Mouse (Mus musculus): ENCODE data around the gene Trp73. TPM values are rescaled to one million over a fixed set of nuclear protein-coding genes. Genes with fewer than 3 reads are reported as not detected.

The Trp73 gene
- polyA plus RNA-seq, 1 experiment from 2014 or later = 1.5 TPM

DNA sequence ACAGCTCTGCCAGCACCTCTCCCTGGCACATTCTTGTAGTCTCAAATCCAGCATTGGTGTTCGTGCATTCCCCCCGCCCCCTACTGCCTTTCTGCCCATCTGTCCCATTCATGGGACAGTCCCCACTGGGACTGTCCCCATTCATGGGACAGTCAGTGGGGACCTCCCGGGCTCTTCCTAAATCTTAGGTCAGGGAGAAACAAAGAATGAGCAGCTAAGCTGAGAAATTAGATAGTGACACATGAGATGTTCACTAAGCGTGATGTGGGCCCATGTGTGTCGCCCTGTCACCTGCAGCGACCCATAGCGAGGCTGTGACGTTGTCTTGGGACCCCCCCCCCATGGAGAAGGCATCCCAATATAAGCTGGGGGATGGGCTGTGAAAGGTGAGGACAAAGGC, 48.7 kb downstream of the Trp73 start:
- 44% methylated on average over 8 of the region's 8 CpGs for WGBS
- Histone ChIP-seq H3K4me3 (replicated peaks) (no peak overlapping the region), H3K27ac (no peak overlapping the region), H3K4me1 (replicated peaks) (peaks cover 7% of the 10 kb centered on the region), H3K9me3 (no peaks in the 10 kb centered on the region), H3K27me3 (no peaks in the 10 kb centered on the region; the same call in 1 of the 2 replicates), H3K9ac (replicated peaks) (no peak overlapping the region), H3K4me2 (replicated peaks) (no peak overlapping the region), H3K36me3 (no peaks in the 10 kb centered on the region)
- ATAC-seq = no peak

GRCm38 (mm10) chr4:154089205-154089604, 50.8 kb downstream of the Trp73 start:
- WGBS = 61% methylated on average over 5 of the region's 5 CpGs
- H3K9ac ChIP-seq (replicated peaks) = no peak overlapping the region

GRCm38 (mm10) chr4:154086436-154086835, 53.6 kb downstream of the Trp73 start:
- no peaks in the 10 kb centered on the region for H3K36me3 ChIP-seq
- H3K27me3 ChIP-seq = peaks cover 14% of the 10 kb centered on the region
- ATAC-seq = no peak
- no peak overlapping the region for H3K27ac ChIP-seq
- no peaks in the 10 kb centered on the region for H3K4me1 ChIP-seq (replicated peaks)
- no peak overlapping the region for H3K9ac ChIP-seq (replicated peaks)
- 91% methylated on average over 8 of the region's 8 CpGs for WGBS
- no peak overlapping the region for H3K4me3 ChIP-seq (replicated peaks)
- no peaks in the 10 kb centered on the region for H3K9me3 ChIP-seq
- no peak overlapping the region for H3K4me2 ChIP-seq (replicated peaks)

More at GRCm38 (mm10) chr4:154089205-154089604, 50.8 kb downstream of the Trp73 start:
- no peak for ATAC-seq
- Histone ChIP-seq H3K9me3 (no peaks in the 10 kb centered on the region), H3K4me1 (replicated peaks) (no peaks in the 10 kb centered on the region), H3K27me3 (no peaks in the 10 kb centered on the region; the same call in 1 of the 2 replicates), H3K4me2 (replicated peaks) (no peak overlapping the region), H3K27ac (no peak overlapping the region), H3K4me3 (replicated peaks) (no peak overlapping the region), H3K36me3 (no peaks in the 10 kb centered on the region)

GRCm38 (mm10) chr4:154085856-154086255, 54.2 kb downstream of the Trp73 start:
- no peaks in the 10 kb centered on the region for H3K4me1 ChIP-seq (replicated peaks)
- 46% methylated on average over 3 of the region's 3 CpGs for WGBS
- no peak for ATAC-seq
- no peak overlapping the region for H3K4me2 ChIP-seq (replicated peaks)
- no peak overlapping the region for H3K9ac ChIP-seq (replicated peaks)
- no peak overlapping the region for H3K4me3 ChIP-seq (replicated peaks)
- no peaks in the 10 kb centered on the region for H3K9me3 ChIP-seq
- H3K36me3 ChIP-seq = no peaks in the 10 kb centered on the region
- peaks cover 20% of the 10 kb centered on the region for H3K27me3 ChIP-seq
- H3K27ac ChIP-seq = no peak overlapping the region

DNA sequence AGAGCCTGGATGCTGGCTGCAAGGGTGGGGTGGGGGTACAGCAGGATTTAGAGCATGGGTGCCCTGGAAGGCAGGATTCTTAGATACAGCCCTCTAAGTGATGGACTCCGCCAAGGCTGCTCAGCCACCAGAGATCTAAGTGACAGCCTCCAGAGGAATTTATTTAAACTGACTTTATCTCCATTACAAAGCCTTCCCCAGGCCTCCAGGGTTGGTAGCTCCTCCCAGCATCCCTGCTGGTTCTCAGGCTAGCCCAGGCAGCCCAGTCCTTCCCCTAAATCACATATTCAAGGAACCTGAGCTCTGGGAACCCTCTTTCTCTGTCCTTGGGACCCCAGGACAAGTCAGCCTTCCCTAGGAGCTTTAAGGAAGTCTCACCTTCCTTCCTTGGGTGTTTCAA, 58.0 kb downstream of the Trp73 start:
- Histone ChIP-seq H3K9me3 (no peaks in the 10 kb centered on the region), H3K4me3 (replicated peaks) (no peak overlapping the region), H3K27ac (no peak overlapping the region), H3K4me2 (replicated peaks) (no peak overlapping the region), H3K27me3 (peaks cover 43% of the 10 kb centered on the region), H3K36me3 (no peaks in the 10 kb centered on the region), H3K4me1 (replicated peaks) (no peaks in the 10 kb centered on the region), H3K9ac (replicated peaks) (no peak overlapping the region)
- WGBS = 0% methylated on average over 1 of the region's 1 CpGs
- ATAC-seq = no peak

DNA sequence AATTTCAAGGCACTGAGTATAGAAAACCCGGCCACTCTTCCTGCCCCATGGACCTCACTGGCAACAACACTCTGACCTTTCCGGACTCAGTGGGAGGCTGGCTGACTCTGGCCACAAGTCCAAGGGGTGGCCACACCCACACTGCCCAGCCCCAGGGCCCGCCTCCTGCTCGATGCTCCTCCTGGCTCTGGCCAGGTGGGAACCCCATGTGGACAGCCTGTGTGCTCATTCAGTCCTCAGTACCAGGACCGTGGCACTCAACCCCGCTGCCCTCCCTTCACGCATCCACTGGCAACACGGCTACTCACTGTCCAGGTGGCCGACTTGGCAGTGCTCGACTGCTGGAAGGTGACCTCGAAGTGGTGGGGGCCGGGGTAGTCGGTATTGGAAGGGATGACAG, 59.0 kb downstream of the Trp73 start:
- H3K9me3 ChIP-seq = no peaks in the 10 kb centered on the region
- ATAC-seq = no peak
- 5% methylated on average over 13 of the region's 13 CpGs for WGBS
- no peak overlapping the region for H3K4me3 ChIP-seq (replicated peaks)
- H3K36me3 ChIP-seq = no peaks in the 10 kb centered on the region
- H3K9ac ChIP-seq (replicated peaks) = no peak overlapping the region
- peaks cover 45% of the 10 kb centered on the region for H3K27me3 ChIP-seq
- no peaks in the 10 kb centered on the region for H3K4me1 ChIP-seq (replicated peaks)
- H3K4me2 ChIP-seq (replicated peaks) = no peak overlapping the region
- no peak overlapping the region for H3K27ac ChIP-seq

DNA sequence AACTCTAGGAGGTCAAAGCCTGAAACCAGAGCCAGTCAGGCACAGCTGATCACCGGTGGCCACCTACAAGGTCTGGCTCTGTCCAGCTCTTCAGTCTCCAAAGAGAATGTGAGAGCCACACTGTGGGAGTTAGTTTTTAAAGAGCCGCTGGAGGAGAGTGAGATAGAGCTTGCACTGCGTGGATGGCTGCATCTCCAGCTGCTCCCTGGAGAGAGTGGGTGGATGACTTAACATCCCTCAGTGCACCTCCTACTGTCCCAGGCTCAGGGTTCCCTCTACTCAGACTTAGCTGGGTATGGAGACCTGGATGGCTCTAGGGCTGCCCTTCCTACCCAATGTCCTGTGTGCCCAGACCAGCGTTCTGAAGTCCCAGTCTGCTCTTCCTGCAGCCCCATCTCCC, 59.8 kb downstream of the Trp73 start:
- Histone ChIP-seq H3K4me1 (replicated peaks) (no peaks in the 10 kb centered on the region), H3K27me3 (peaks cover 45% of the 10 kb centered on the region), H3K9me3 (no peaks in the 10 kb centered on the region), H3K4me3 (replicated peaks) (no peak overlapping the region), H3K27ac (no peak overlapping the region), H3K9ac (replicated peaks) (no peak overlapping the region), H3K4me2 (replicated peaks) (no peak overlapping the region), H3K36me3 (no peaks in the 10 kb centered on the region)
- no peak for ATAC-seq
- 49% methylated on average over 4 of the region's 4 CpGs for WGBS

DNA sequence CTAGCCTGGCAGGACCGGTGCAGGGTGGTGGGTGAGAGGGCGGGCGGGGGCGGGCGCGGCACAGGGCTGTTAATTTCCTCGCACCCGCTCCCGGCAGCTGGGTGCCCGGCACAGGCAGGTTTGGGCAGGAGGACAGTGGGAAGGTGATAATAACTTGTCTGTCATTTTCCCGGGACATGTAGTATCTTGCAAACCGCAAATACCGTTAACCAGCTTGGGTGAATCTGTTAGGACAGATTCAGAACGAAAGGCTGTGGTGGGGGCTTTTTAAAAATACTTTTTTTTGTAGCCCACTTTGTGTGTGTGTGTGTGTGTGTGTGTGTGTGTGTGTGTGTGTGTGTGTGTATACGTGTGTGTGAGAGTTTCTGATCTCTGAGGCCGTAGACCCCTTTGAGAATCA, 68.1 kb downstream of the Trp73 start:
- no peaks in the 10 kb centered on the region for H3K9me3 ChIP-seq
- ATAC-seq = no peak
- H3K9ac ChIP-seq (replicated peaks) = no peak overlapping the region
- H3K36me3 ChIP-seq = no peaks in the 10 kb centered on the region
- H3K27ac ChIP-seq = no peak overlapping the region
- H3K27me3 ChIP-seq = peaks cover 44% of the 10 kb centered on the region
- peaks cover 4% of the 10 kb centered on the region; the same call in 1 of the 2 replicates for H3K4me1 ChIP-seq (replicated peaks)
- WGBS = 25% methylated on average over 15 of the region's 16 CpGs
- H3K4me2 ChIP-seq (replicated peaks) = peak overlapping the region; percentile 28
- H3K4me3 ChIP-seq (replicated peaks) = no peak overlapping the region

- H3K36me3 ChIP-seq = no peaks in the 10 kb centered on the region
- 0 out of 2 replicates have a peak overlapping the region, but pooled peaks have one; percentile 7 for H3K4me3 ChIP-seq (replicated peaks)
- WGBS = 2% methylated on average over 15 of the region's 20 CpGs
Observed at GRCm38 (mm10) chr4:154071521-154071920, 68.5 kb downstream of the Trp73 start.

DNA sequence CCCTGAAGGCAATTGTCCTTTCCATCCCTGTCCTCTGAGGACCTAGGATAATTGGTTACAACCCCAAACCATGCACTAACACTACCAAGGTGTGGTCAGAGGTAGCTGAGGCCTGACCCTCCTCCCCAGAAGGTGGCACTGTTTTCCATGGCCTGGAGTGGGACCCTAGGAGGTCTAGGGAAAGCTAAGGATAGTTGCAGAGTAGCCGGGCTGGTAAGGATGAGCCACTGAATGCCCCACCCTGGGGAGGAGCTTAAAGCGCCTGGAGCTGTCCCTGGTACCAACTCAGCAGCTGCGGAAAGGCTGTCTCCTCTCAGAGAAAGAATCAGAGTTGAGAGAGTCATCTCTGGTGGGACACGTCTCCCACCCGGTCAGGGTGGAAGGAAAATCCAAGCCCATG, 69.1 kb downstream of the Trp73 start:
- H3K36me3 ChIP-seq = no peaks in the 10 kb centered on the region
- peaks cover 42% of the 10 kb centered on the region for H3K27me3 ChIP-seq
- 0 out of 2 replicates have a peak, but pooled peaks have one; percentile 37 for ATAC-seq
- no peak overlapping the region; the same call in 1 of the 2 replicates for H3K4me2 ChIP-seq (replicated peaks)
- 3% methylated on average over 5 of the region's 5 CpGs for WGBS
- H3K9ac ChIP-seq (replicated peaks) = no peak overlapping the region
- no peak overlapping the region for H3K27ac ChIP-seq
- H3K4me1 ChIP-seq (replicated peaks) = peaks cover 4% of the 10 kb centered on the region; the same call in 1 of the 2 replicates
- H3K4me3 ChIP-seq (replicated peaks) = no peak overlapping the region
- no peaks in the 10 kb centered on the region for H3K9me3 ChIP-seq

More at GRCm38 (mm10) chr4:154071521-154071920, 68.5 kb downstream of the Trp73 start:
- Histone ChIP-seq H3K9ac (replicated peaks) (no peak overlapping the region), H3K4me1 (replicated peaks) (peaks cover 4% of the 10 kb centered on the region; the same call in 1 of the 2 replicates), H3K4me2 (replicated peaks) (peak overlapping the region; percentile 28), H3K27me3 (peaks cover 42% of the 10 kb centered on the region), H3K9me3 (no peaks in the 10 kb centered on the region), H3K27ac (no peak overlapping the region)
- ATAC-seq = no peak

- H3K9ac ChIP-seq (replicated peaks) = 0 out of 2 replicates have a peak overlapping the region, but pooled peaks have one; percentile 36
- 63% methylated on average over 14 of the region's 14 CpGs for whole genome bisulfite sequencing
Observed at GRCm38 (mm10) chr4:154064827-154065773, 74.9 kb downstream of the Trp73 start.

GRCm38 (mm10) chr4:154057696-154058095, 82.3 kb downstream of the Trp73 start:
- Histone ChIP-seq H3K4me3 (replicated peaks) (no peak overlapping the region), H3K27me3 (no peaks in the 10 kb centered on the region), H3K9me3 (no peaks in the 10 kb centered on the region), H3K4me2 (replicated peaks) (no peak overlapping the region), H3K9ac (replicated peaks) (no peak overlapping the region), H3K36me3 (no peaks in the 10 kb centered on the region), H3K4me1 (replicated peaks) (no peaks in the 10 kb centered on the region), H3K27ac (no peak overlapping the region)
- WGBS = 78% methylated on average over 4 of the region's 4 CpGs
- ATAC-seq = no peak

More at GRCm38 (mm10) chr4:154064827-154065773, 74.9 kb downstream of the Trp73 start:
- Histone ChIP-seq H3K27me3 (peaks cover 19% of the 10 kb centered on the region), H3K27ac (no peak overlapping the region), H3K9me3 (no peaks in the 10 kb centered on the region), H3K36me3 (no peaks in the 10 kb centered on the region), H3K4me3 (replicated peaks) (no peak overlapping the region), H3K4me2 (replicated peaks) (no peak overlapping the region), H3K4me1 (replicated peaks) (no peaks in the 10 kb centered on the region)
- peak; percentile 76 for ATAC-seq

Measured in midbrain, embryonic 13.5 days (tissue).